Mouse (Mus musculus) bone marrow, adult 2 months (tissue): ENCODE data around the gene Treml4.

Experiments used
- CTCF ChIP-seq: fragments of 200-500 bp; IDR thresholded peaks from 2 replicates; pipeline ENCODE4 v1.5.1; 2011; ENCODE audit warnings: low read length, control low read depth; ENCODE audit not compliant: control insufficient read depth, insufficient read depth
- POLR2A ChIP-seq: fragments of 200-500 bp; IDR thresholded peaks from 2 replicates; pipeline ENCODE4 v1.6.1; 2011; ENCODE audit warnings: low read depth, mild to moderate bottlenecking, control low read depth, low read length, borderline replicate concordance; ENCODE audit not compliant: control insufficient read depth

GRCm38 (mm10) chr17:48261868-48262267 is 2.2 kb upstream of the Treml4 start:
- TF ChIP-seq CTCF (no peak), POLR2A (no peak)
